9 mouse cellular contexts compared by ENCODE assay signal in the genomic region with DNA sequence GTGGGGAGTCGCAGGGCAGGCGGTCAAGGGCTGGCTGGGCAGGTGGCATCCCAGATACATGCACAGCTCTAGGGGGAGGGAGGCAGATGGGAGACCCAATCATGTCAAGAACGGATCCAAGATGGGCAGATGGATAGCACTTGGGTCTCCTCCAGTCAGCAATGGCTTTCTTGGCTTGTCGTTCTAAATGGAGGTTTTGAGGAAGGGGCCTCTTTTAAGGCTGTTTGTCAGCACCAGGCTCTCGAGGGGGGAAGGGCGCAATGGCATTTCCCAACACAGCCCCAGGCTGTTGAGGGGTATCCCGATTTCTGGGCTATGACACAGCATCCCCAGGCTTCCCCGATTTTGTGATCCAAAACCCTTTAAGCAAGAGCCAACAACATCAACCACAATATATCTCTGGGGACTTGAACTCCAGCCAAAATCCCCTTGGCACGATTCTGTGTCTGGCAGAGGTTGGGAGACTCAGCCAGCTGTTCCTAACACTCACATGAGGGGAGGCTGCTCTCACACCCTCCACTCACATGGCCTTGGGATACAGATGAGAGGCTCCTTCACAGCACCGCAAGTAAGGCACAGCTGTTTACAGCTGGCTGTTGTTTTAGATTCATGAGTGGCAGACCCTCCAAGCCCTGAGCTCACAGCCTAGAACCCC. TPM values are rescaled to one million over a fixed set of nuclear protein-coding genes. Genes with fewer than 3 reads are reported as not detected.
DNase-seq lines count a peak whose midpoint lies in the region; ATAC-seq and TF ChIP-seq lines count a peak whose summit lies in the region.
"Had no signal": no experiment of that assay in that cellular context is flagged by ENCODE, and none has a peak within 500 bp of the region (broad histone marks: within the 10 kb centered on the region; RNA-seq: fewer than 3 reads in every experiment).

No protein-coding gene starts in this region.

- DNase-seq in forebrain, embryonic 10.5 days (ENCODE audit: extremely low spot score, low spot score): no peak
- DNase-seq in forebrain, embryonic 11.5 days (ENCODE audit: low spot score): no peak
- DNase-seq in 3134 (ENCODE audit: extremely low read depth, insufficient read length, low spot score): peak; percentile 64
- peak; percentile 87 to 89 for DNase-seq in cerebellum, postnatal 14 days
- DNase-seq in heart, postnatal 10 days: peak; percentile 85 to 86
- DNase-seq in midbrain, postnatal 0 days (ENCODE audit: low spot score): peak; percentile 80
- no peak for DNase-seq in spleen, adult 18-20 months
- DNase-seq in left cerebral cortex, adult 18-20 months (ENCODE audit: low spot score in 2 of 2): no peak

- ATAC-seq in forebrain, embryonic 11.5 days (replicated peaks; ENCODE audit: low FRiP score): no peak
- ATAC-seq in midbrain, postnatal 0 days (ENCODE audit: low FRiP score): no peak

- H3K4me2 ChIP-seq in forebrain, embryonic 11.5 days (ENCODE audit: low read depth, low read length, severe bottlenecking): no peak overlapping the region
- no peak overlapping the region for H3K4me2 ChIP-seq in midbrain, postnatal 0 days (ENCODE audit: low read depth, low read length, poor library complexity, severe bottlenecking)

- peaks cover 40% of the 10 kb centered on the region for H3K4me1 ChIP-seq in forebrain, embryonic 10.5 days
- peaks cover 2% of the 10 kb centered on the region; the same call in 1 of the 2 replicates for H3K4me1 ChIP-seq in forebrain, embryonic 11.5 days (replicated peaks; ENCODE audit: control insufficient read depth, insufficient read depth, low read length)
- 0 out of 2 replicates have a peak, but pooled peaks cover 2% of the 10 kb centered on the region for H3K4me1 ChIP-seq in midbrain, postnatal 0 days (ENCODE audit: insufficient read depth, low read length)

- WGBS in forebrain, embryonic 10.5 days: 85% methylated on average over 10 of the region's 10 CpGs
- WGBS in forebrain, embryonic 11.5 days: 86% methylated on average over 10 of the region's 10 CpGs
- 59% methylated on average over 10 of the region's 10 CpGs for WGBS in midbrain, postnatal 0 days

- peaks cover 65% of the 10 kb centered on the region for H3K36me3 ChIP-seq in forebrain, embryonic 10.5 days (replicated peaks)
- peaks cover 4% of the 10 kb centered on the region; the same call in 1 of the 2 replicates for H3K36me3 ChIP-seq in forebrain, embryonic 11.5 days (ENCODE audit: control insufficient read depth, insufficient read depth, low read length)
- H3K36me3 ChIP-seq in midbrain, postnatal 0 days (ENCODE audit: insufficient read depth, low read length): peaks cover 11% of the 10 kb centered on the region; the same call in 1 of the 2 replicates

- no peak for TF ChIP-seq CTCF in midbrain, postnatal 0 days (IDR thresholded peaks at IDR 0.05)

- H3K4me3 ChIP-seq in forebrain, embryonic 10.5 days: no peak overlapping the region
- H3K4me3 ChIP-seq in forebrain, embryonic 11.5 days (ENCODE audit: low read depth, low read length): no peak overlapping the region
- H3K4me3 ChIP-seq in midbrain, postnatal 0 days (ENCODE audit: low read depth, low read length): no peak overlapping the region

- no peaks in the 10 kb centered on the region for H3K27me3 ChIP-seq in forebrain, embryonic 10.5 days (ENCODE audit: poor library complexity, severe bottlenecking)
- H3K27me3 ChIP-seq in forebrain, embryonic 11.5 days (ENCODE audit: control insufficient read depth, insufficient read depth, low read length): no peaks in the 10 kb centered on the region
- no peaks in the 10 kb centered on the region for H3K27me3 ChIP-seq in midbrain, postnatal 0 days (ENCODE audit: insufficient read depth, low read length)

- H3K9ac ChIP-seq in forebrain, embryonic 11.5 days (ENCODE audit: low read length): no peak overlapping the region
- H3K9ac ChIP-seq in midbrain, postnatal 0 days (replicated peaks; ENCODE audit: low read length, poor library complexity, severe bottlenecking): no peak overlapping the region

- intact Hi-C loops in heart, postnatal 10 days (cut with DNase I): no loop called here

- no peaks in the 10 kb centered on the region; the same call in 1 of the 2 replicates for H3K9me3 ChIP-seq in forebrain, embryonic 10.5 days
- H3K9me3 ChIP-seq in forebrain, embryonic 11.5 days (ENCODE audit: control insufficient read depth, low read length): no peaks in the 10 kb centered on the region; the same call in 1 of the 2 replicates
- H3K9me3 ChIP-seq in midbrain, postnatal 0 days (ENCODE audit: low read length): no peaks in the 10 kb centered on the region

- H3K27ac ChIP-seq in forebrain, embryonic 10.5 days: 0 out of 2 replicates have a peak overlapping the region, but pooled peaks have one; percentile 21
- H3K27ac ChIP-seq in forebrain, embryonic 11.5 days (ENCODE audit: low read depth, low read length): no peak overlapping the region
- no peak overlapping the region for H3K27ac ChIP-seq in midbrain, postnatal 0 days (ENCODE audit: low read depth, low read length)
- H3K27ac ChIP-seq: macrophage had no signal

RNA-seq across cellular contexts. Expression of a gene that starts 18.8 kb away (rescaled TPM):
- polyA plus RNA-seq in forebrain, embryonic 10.5 days (2016; fragmentation: Nextera tagmentation; extraction: Ambion mirVana): 22.5 and 22.7 TPM in 2 replicates
- polyA plus RNA-seq in forebrain, embryonic 11.5 days (2014; fragmentation: Nextera tagmentation; extraction: Ambion mirVana): 20.4 and 20.8 TPM in 2 replicates
- 10 to 100 TPM; 66.3 to 67.2 TPM for total RNA-seq in heart, postnatal 10 days (2021)
- 152 and 156 TPM in 2 replicates for total RNA-seq in midbrain, postnatal 0 days (2014; rRNA removed)
- polyA plus RNA-seq in midbrain, postnatal 0 days (2015; fragmentation: Nextera tagmentation; extraction: Ambion mirVana): 43.1 and 43.5 TPM in 2 replicates
- total RNA-seq in left cerebral cortex, adult 18-20 months (2021): 10 to 100 TPM; 24.8 to 27.5 TPM

RNA-seq across cellular contexts. Expression of a gene that starts 18.9 kb away (rescaled TPM):
- polyA plus RNA-seq in forebrain, embryonic 10.5 days (2016; fragmentation: Nextera tagmentation; extraction: Ambion mirVana): 23.1 and 23.6 TPM in 2 replicates
- 19.5 and 22.1 TPM in 2 replicates for polyA plus RNA-seq in forebrain, embryonic 11.5 days (2014; fragmentation: Nextera tagmentation; extraction: Ambion mirVana)
- total RNA-seq in heart, postnatal 10 days (2021): under 1 TPM in 1 of 2 experiments, not detected in 1; 0.22 TPM
- total RNA-seq in midbrain, postnatal 0 days (2014; rRNA removed): 13.3 and 22.7 TPM in 2 replicates
- polyA plus RNA-seq in midbrain, postnatal 0 days (2015; fragmentation: Nextera tagmentation; extraction: Ambion mirVana): 10.3 and 13.3 TPM in 2 replicates
- under 1 TPM; 0.70 to 0.91 TPM for total RNA-seq in left cerebral cortex, adult 18-20 months (2021)

RNA-seq across cellular contexts. Expression of a gene that starts 58.2 kb away (rescaled TPM):
- polyA plus RNA-seq in forebrain, embryonic 10.5 days (2016; fragmentation: Nextera tagmentation; extraction: Ambion mirVana): 27.5 and 28.4 TPM in 2 replicates
- polyA plus RNA-seq in forebrain, embryonic 11.5 days (2014; fragmentation: Nextera tagmentation; extraction: Ambion mirVana): 28.4 and 28.7 TPM in 2 replicates
- 10 to 100 TPM; 56.7 to 58.4 TPM for total RNA-seq in heart, postnatal 10 days (2021)
- total RNA-seq in midbrain, postnatal 0 days (2014; rRNA removed): 186 and 222 TPM in 2 replicates
- polyA plus RNA-seq in midbrain, postnatal 0 days (2015; fragmentation: Nextera tagmentation; extraction: Ambion mirVana): 154 and 158 TPM in 2 replicates
- 100 to 1,000 TPM; 242 to 279 TPM for total RNA-seq in left cerebral cortex, adult 18-20 months (2021)

Comparison
In these comparisons a context has a peak if more than half of its experiments do, and no peak if none do; other contexts are left out.
1. DNase-seq: peak in 3134 (single experiment), cerebellum, postnatal 14 days (2 of 2), heart, postnatal 10 days (2 of 2) and midbrain, postnatal 0 days (single experiment); none in forebrain, embryonic 10.5 days (single experiment), forebrain, embryonic 11.5 days (single experiment), spleen, adult 18-20 months (0 of 2) and left cerebral cortex, adult 18-20 months (0 of 2).